Mouse (Mus musculus) lung, embryonic 15.5 days (tissue): ENCODE measurements around the gene Uhmk1. TPM values are rescaled to one million over a fixed set of nuclear protein-coding genes. Genes with fewer than 3 reads are reported as not detected.

ENCODE experiments used
- ATAC-seq: fragments of 200-750 bp; cut with Nextera tagmentation; 2 replicates; pipeline ENCODE4 v1.8.0; 2017; ENCODE audit warnings: moderate number of reproducible peaks, borderline replicate concordance; ENCODE audit not compliant: low FRiP score, low TSS enrichment; ENCODE audit errors: extremely low read depth
- H3K27ac ChIP-seq: fragments of 300-500 bp; sonication (generic); 2 replicates; pipeline ENCODE4 v1.5.1; 2015; ENCODE audit warnings: moderate library complexity, mild to moderate bottlenecking, inconsistent platforms
- H3K27me3 ChIP-seq: fragments of 300-500 bp; sonication (generic); 2 replicates; pipeline ENCODE4 v1.6.1; 2015; ENCODE audit warnings: inconsistent platforms
- H3K36me3 ChIP-seq: fragments of 300-500 bp; sonication (generic); 2 replicates; pipeline ENCODE4 v1.6.1; 2015; ENCODE audit warnings: inconsistent platforms
- H3K4me1 ChIP-seq: fragments of 300-500 bp; sonication (generic); 2 replicates; pipeline ENCODE4 v1.6.1; 2015; ENCODE audit warnings: inconsistent platforms
- H3K4me2 ChIP-seq: fragments of 300-500 bp; sonication (generic); 2 replicates; pipeline ENCODE4 v1.6.1; 2015; ENCODE audit warnings: inconsistent platforms, mild to moderate bottlenecking, moderate library complexity
- H3K4me3 ChIP-seq: fragments of 300-500 bp; sonication (generic); 2 replicates; pipeline ENCODE4 v1.5.1; 2015; ENCODE audit warnings: mild to moderate bottlenecking, inconsistent platforms
- H3K9ac ChIP-seq: fragments of 300-500 bp; sonication (generic); 2 replicates; pipeline ENCODE4 v1.6.1; 2015; ENCODE audit warnings: inconsistent platforms
- H3K9me3 ChIP-seq: fragments of 300-500 bp; sonication (generic); 2 replicates; pipeline ENCODE4 v1.6.1; 2016; ENCODE audit warnings: inconsistent platforms
- WGBS: fragments of 180-500 bp; shearing (Covaris S2); methylation state at CpG from one replicate; pipeline ENCODE4 v1.1.7; 2015; 5-methylcytosine and 5-hydroxymethylcytosine counted together
- polyA plus RNA-seq: library from polyadenylated mRNA; unstranded; fragments of >200 nt; fragmentation: Nextera tagmentation; extraction: Ambion mirVana; gene quantifications from 2 replicates; pipeline ENCODE4 v1.2.1, GENCODE M21; 2015

Gene Uhmk1
- polyA plus RNA-seq, 1 experiment from 2014 or later, result 7.2 TPM

- Histone ChIP-seq H3K9ac (no peak overlapping the region), H3K4me2 (no peak overlapping the region), H3K36me3 (peaks cover 78% of the 10 kb centered on the region), H3K4me3 (no peak overlapping the region), H3K27ac (no peak overlapping the region), H3K9me3 (no peaks in the 10 kb centered on the region), H3K27me3 (no peaks in the 10 kb centered on the region), H3K4me1 (no peaks in the 10 kb centered on the region)
- 91% methylated on average over 6 of the region's 6 CpGs for WGBS
- no peak for ATAC-seq
Measured at GRCm38 (mm10) chr1:170206395-170206794, 8.8 kb downstream of the Uhmk1 start.

- Histone ChIP-seq H3K4me2 (no peak overlapping the region), H3K9me3 (no peaks in the 10 kb centered on the region), H3K9ac (no peak overlapping the region), H3K27ac (no peak overlapping the region), H3K4me3 (no peak overlapping the region), H3K27me3 (no peaks in the 10 kb centered on the region), H3K4me1 (no peaks in the 10 kb centered on the region), H3K36me3 (peaks cover 72% of the 10 kb centered on the region)
- no peak for ATAC-seq
- WGBS, result 78% methylated on average over 3 of the region's 3 CpGs
Measured at GRCm38 (mm10) chr1:170200379-170200778, 14.8 kb downstream of the Uhmk1 start.

GRCm38 (mm10) chr1:170196211-170196610 lies 19.0 kb downstream of the Uhmk1 start:
- 90% methylated on average over 8 of the region's 8 CpGs for WGBS
- H3K4me3 ChIP-seq, result no peak overlapping the region
- no peaks in the 10 kb centered on the region for H3K4me1 ChIP-seq
- ATAC-seq, result no peak
- H3K9me3 ChIP-seq, result no peaks in the 10 kb centered on the region
- no peaks in the 10 kb centered on the region for H3K27me3 ChIP-seq
- H3K9ac ChIP-seq, result no peak overlapping the region
- H3K27ac ChIP-seq, result no peak overlapping the region
- H3K4me2 ChIP-seq, result no peak overlapping the region
- H3K36me3 ChIP-seq, result peaks cover 75% of the 10 kb centered on the region

- peaks cover 43% of the 10 kb centered on the region for H3K36me3 ChIP-seq
- H3K4me1 ChIP-seq, result no peaks in the 10 kb centered on the region
- no peak overlapping the region for H3K27ac ChIP-seq
- H3K27me3 ChIP-seq, result no peaks in the 10 kb centered on the region
- no peaks in the 10 kb centered on the region for H3K9me3 ChIP-seq
- no peak overlapping the region for H3K4me2 ChIP-seq
- H3K4me3 ChIP-seq, result no peak overlapping the region
- 84% methylated on average over 1 of the region's 1 CpGs for WGBS
- H3K9ac ChIP-seq, result no peak overlapping the region
- ATAC-seq, result no peak
Measured at GRCm38 (mm10) chr1:170191925-170192324, 23.3 kb downstream of the Uhmk1 start.

GRCm38 (mm10) chr1:170190225-170190624 lies 25.0 kb downstream of the Uhmk1 start:
- H3K27ac ChIP-seq, result no peak overlapping the region
- no peak for ATAC-seq
- 75% methylated on average over 4 of the region's 4 CpGs for WGBS
- no peaks in the 10 kb centered on the region for H3K9me3 ChIP-seq
- H3K27me3 ChIP-seq, result no peaks in the 10 kb centered on the region
- no peak overlapping the region for H3K9ac ChIP-seq
- no peak overlapping the region for H3K4me3 ChIP-seq
- H3K36me3 ChIP-seq, result peaks cover 27% of the 10 kb centered on the region
- no peak overlapping the region for H3K4me2 ChIP-seq
- no peaks in the 10 kb centered on the region for H3K4me1 ChIP-seq

- Histone ChIP-seq H3K27ac (no peak overlapping the region), H3K4me1 (no peaks in the 10 kb centered on the region), H3K4me3 (no peak overlapping the region), H3K4me2 (no peak overlapping the region), H3K9me3 (no peaks in the 10 kb centered on the region), H3K27me3 (no peaks in the 10 kb centered on the region), H3K36me3 (peaks cover 11% of the 10 kb centered on the region), H3K9ac (no peak overlapping the region)
- WGBS, result 65% methylated on average over 11 of the region's 11 CpGs
- ATAC-seq, result no peak
Measured at GRCm38 (mm10) chr1:170188601-170189000, 26.6 kb downstream of the Uhmk1 start.

GRCm38 (mm10) chr1:170186531-170186930 lies 28.7 kb downstream of the Uhmk1 start:
- no peaks in the 10 kb centered on the region for H3K9me3 ChIP-seq
- H3K27me3 ChIP-seq, result no peaks in the 10 kb centered on the region
- no peak overlapping the region for H3K9ac ChIP-seq
- H3K4me3 ChIP-seq, result no peak overlapping the region
- H3K27ac ChIP-seq, result no peak overlapping the region
- 71% methylated on average over 5 of the region's 5 CpGs for WGBS
- no peaks in the 10 kb centered on the region for H3K36me3 ChIP-seq
- no peak overlapping the region for H3K4me2 ChIP-seq
- H3K4me1 ChIP-seq, result no peaks in the 10 kb centered on the region
- ATAC-seq, result no peak

GRCm38 (mm10) chr1:170185137-170185536 lies 30.1 kb downstream of the Uhmk1 start:
- Histone ChIP-seq H3K36me3 (no peaks in the 10 kb centered on the region), H3K27ac (no peak overlapping the region), H3K4me2 (no peak overlapping the region), H3K9ac (no peak overlapping the region), H3K27me3 (no peaks in the 10 kb centered on the region), H3K4me1 (no peaks in the 10 kb centered on the region), H3K9me3 (no peaks in the 10 kb centered on the region), H3K4me3 (no peak overlapping the region)
- no peak for ATAC-seq
- WGBS, result 88% methylated on average over 3 of the region's 3 CpGs

GRCm38 (mm10) chr1:170182706-170183105 lies 32.5 kb downstream of the Uhmk1 start:
- no peaks in the 10 kb centered on the region for H3K36me3 ChIP-seq
- H3K9ac ChIP-seq, result no peak overlapping the region
- no peaks in the 10 kb centered on the region for H3K9me3 ChIP-seq
- no peak overlapping the region for H3K4me2 ChIP-seq
- H3K4me1 ChIP-seq, result no peaks in the 10 kb centered on the region
- H3K27ac ChIP-seq, result no peak overlapping the region
- H3K4me3 ChIP-seq, result no peak overlapping the region
- H3K27me3 ChIP-seq, result no peaks in the 10 kb centered on the region
- ATAC-seq, result no peak

- no peaks in the 10 kb centered on the region for H3K9me3 ChIP-seq
- no peak overlapping the region for H3K4me2 ChIP-seq
- no peak overlapping the region for H3K27ac ChIP-seq
- no peak overlapping the region for H3K4me3 ChIP-seq
- no peaks in the 10 kb centered on the region for H3K36me3 ChIP-seq
- no peaks in the 10 kb centered on the region for H3K27me3 ChIP-seq
- no peak for ATAC-seq
- peaks cover 10% of the 10 kb centered on the region for H3K4me1 ChIP-seq
- WGBS, result 75% methylated on average over 8 of the region's 8 CpGs
- no peak overlapping the region for H3K9ac ChIP-seq
Measured at GRCm38 (mm10) chr1:170176661-170177239, 38.4 kb downstream of the Uhmk1 start.

GRCm38 (mm10) chr1:170175848-170176247 lies 39.3 kb downstream of the Uhmk1 start:
- Histone ChIP-seq H3K4me3 (no peak overlapping the region), H3K9ac (no peak overlapping the region), H3K4me1 (peaks cover 10% of the 10 kb centered on the region), H3K36me3 (no peaks in the 10 kb centered on the region), H3K9me3 (no peaks in the 10 kb centered on the region), H3K27ac (no peak overlapping the region), H3K27me3 (no peaks in the 10 kb centered on the region), H3K4me2 (peak overlapping the region; percentile 58; the same call in 1 of the 2 replicates)
- ATAC-seq, result no peak
- 46% methylated on average over 6 of the region's 6 CpGs for WGBS

GRCm38 (mm10) chr1:170174814-170175332 lies 40.3 kb downstream of the Uhmk1 start, which contains the start of gene Uap1:
TSS of gene Uap1 (minus strand) at chr1:170174957.
- Histone ChIP-seq H3K27ac (peak within 1 kb of the TSS; percentile 80), H3K4me3 (peak within 1 kb of the TSS; percentile 90), H3K36me3 (no peaks in the 10 kb centered on the region), H3K4me2 (peak within 1 kb of the TSS; percentile 72), H3K9me3 (no peaks in the 10 kb centered on the region), H3K4me1 (peaks cover 10% of the 10 kb centered on the region), H3K27me3 (no peaks in the 10 kb centered on the region), H3K9ac (peak within 1 kb of the TSS; percentile 81)
- WGBS, result under 1% methylated on average over 44 of the region's 52 CpGs
- ATAC-seq, result peak; percentile 99
